10 mouse cellular contexts compared by ENCODE assay signal in genomic region chr1:87316672-87317071, GRCm38 (mm10). TPM values are rescaled to one million over a fixed set of nuclear protein-coding genes. Genes with fewer than 3 reads are reported as not detected.
DNase-seq lines count a peak whose midpoint lies in the region; ATAC-seq lines count a peak whose summit lies in the region.
"Had no signal": no experiment of that assay in that cellular context is flagged by ENCODE, and none has a peak within 500 bp of the region (broad histone marks: within the 10 kb centered on the region; RNA-seq: fewer than 3 reads in every experiment).

No protein-coding gene starts in this region.

- peak; percentile 44 to 71 for DNase-seq in cerebellum, postnatal 4 days (ENCODE audit: low spot score in 2 of 2)
- DNase-seq in cerebellum, adult 8-10 months: no peak
- no peak for DNase-seq in lung, postnatal 36 days
- peak; percentile 28 to 51 for DNase-seq in frontal cortex, postnatal 36 days (ENCODE audit: low spot score in 2 of 2)
- DNase-seq in left cerebral cortex, postnatal 14 days (ENCODE audit: low spot score in 2 of 2): peak; percentile 24 to 59
- DNase-seq in thymus, postnatal 4 days: no peak
- DNase-seq in cerebellum, adult 11 months: no peak

- intact Hi-C loops in left cerebral cortex, postnatal 14 days (cut with DNase I): no loop called here

- H3K9ac ChIP-seq in lung, embryonic 16.5 days (ENCODE audit: low read length): no peak overlapping the region
- H3K9ac ChIP-seq: limb, embryonic 12.5 days had no signal

- no peak overlapping the region for H3K4me3 ChIP-seq in lung, embryonic 16.5 days (ENCODE audit: low read length)
- H3K4me3 ChIP-seq: limb, embryonic 12.5 days had no signal

- H3K27ac ChIP-seq in lung, embryonic 16.5 days (ENCODE audit: low read length): no peak overlapping the region
- H3K27ac ChIP-seq: limb, embryonic 12.5 days had no signal

- peak; percentile 49 for ATAC-seq in lung, embryonic 16.5 days (ENCODE audit: low read depth)

- H3K4me1 ChIP-seq in lung, embryonic 16.5 days (replicated peaks; ENCODE audit: control insufficient read depth, insufficient read depth, low read length): peaks cover 7% of the 10 kb centered on the region; the same call in 1 of the 2 replicates
- H3K4me1 ChIP-seq: limb, embryonic 12.5 days had no signal

- H3K4me2 ChIP-seq in lung, embryonic 16.5 days (ENCODE audit: low read depth, low read length): no peak overlapping the region
- H3K4me2 ChIP-seq: limb, embryonic 12.5 days had no signal

- H3K27me3 ChIP-seq in lung, embryonic 16.5 days (ENCODE audit: control insufficient read depth, insufficient read depth, low read depth, low read length): no peaks in the 10 kb centered on the region
- H3K27me3 ChIP-seq: CH12.LX; limb, embryonic 12.5 days had no signal

- WGBS in lung, embryonic 16.5 days: 17% methylated on average over 3 of the region's 3 CpGs

- H3K9me3 ChIP-seq in lung, embryonic 16.5 days (ENCODE audit: control insufficient read depth, low read length): peaks cover 15% of the 10 kb centered on the region

- H3K36me3 ChIP-seq in lung, embryonic 16.5 days (ENCODE audit: control insufficient read depth, insufficient read depth, low read length): no peaks in the 10 kb centered on the region
- H3K36me3 ChIP-seq: limb, embryonic 12.5 days had no signal

RNA-seq across cellular contexts. Expression of gene Gigyf2, which starts 10.1 kb away (rescaled TPM):
- 47.2 and 48.9 TPM in 2 replicates for polyA plus RNA-seq in lung, embryonic 16.5 days (2015; fragmentation: Nextera tagmentation; extraction: Ambion mirVana)
- total RNA-seq in left cerebral cortex, postnatal 14 days (2021): 10 to 100 TPM; 81.0 to 82.5 TPM

RNA-seq across cellular contexts. Expression of gene Efhd1, which starts 52.5 kb away (rescaled TPM):
- 0.31 and 0.65 TPM in 2 replicates for polyA plus RNA-seq in lung, embryonic 16.5 days (2015; fragmentation: Nextera tagmentation; extraction: Ambion mirVana)
- 1 to 10 TPM; 4.8 to 6.3 TPM for total RNA-seq in left cerebral cortex, postnatal 14 days (2021)

Comparison
In these comparisons a context has a peak if more than half of its experiments do, and no peak if none do; other contexts are left out.
1. DNase-seq: peak in cerebellum, postnatal 4 days (2 of 2), frontal cortex, postnatal 36 days (2 of 2) and left cerebral cortex, postnatal 14 days (2 of 2); none in cerebellum, adult 8-10 months (single experiment), lung, postnatal 36 days (single experiment), thymus, postnatal 4 days (single experiment) and cerebellum, adult 11 months (single experiment).